Mouse (Mus musculus) lung, postnatal 4 days (tissue): ENCODE measurements at regions not wholly inside any gene's neighbourhood (a gene's known extent, or its start where the extent isn't known, plus 50 kb on each side); places are given as distances from the start of the nearest gene placed in this dataset.
A peak's percentile ranks its signal among the peaks of the same experiment; 100 is the strongest.
"Not testable (repeated sequence)": the region's sequence is repeated elsewhere in the genome, so short reads cannot be mapped to it uniquely, and the experiment has no call there.

Source experiments
- DNase-seq, 2 experiments: peaks; one replicate each; pipeline ENCODE4 v3.0.0; 2021

- DNase-seq = peak; percentile 17 to 32
Measured at GRCm38 (mm10) chr11:24296893-24297624, 219.2 kb downstream of the Bcl11a start.

GRCm38 (mm10) chr11:24297763-24298162, 219.9 kb downstream of the Bcl11a start:
- no peak for DNase-seq

GRCm38 (mm10) chr11:24300351-24300750, 222.5 kb downstream of the Bcl11a start:
- DNase-seq = no peak

- no peak for DNase-seq
Measured at GRCm38 (mm10) chr11:24301201-24301600, 223.3 kb downstream of the Bcl11a start.

- peak in 1 of 2 experiments; percentile 20 for DNase-seq
Measured at GRCm38 (mm10) chr11:24305145-24305553, 227.3 kb downstream of the Bcl11a start.

- peak in 1 of 2 experiments; percentile 12 for DNase-seq
Measured at GRCm38 (mm10) chr11:24305691-24306090, 227.8 kb downstream of the Bcl11a start.

GRCm38 (mm10) chr11:24306101-24306500, 228.2 kb downstream of the Bcl11a start:
- no peak for DNase-seq

GRCm38 (mm10) chr11:24307601-24308252, 229.9 kb downstream of the Bcl11a start:
- no peak for DNase-seq

GRCm38 (mm10) chr11:24308253-24308633, 230.4 kb downstream of the Bcl11a start:
- DNase-seq = no peak

- DNase-seq = no peak
Measured at GRCm38 (mm10) chr11:24314046-24314445, 236.2 kb downstream of the Bcl11a start.

GRCm38 (mm10) chr11:24315582-24315981, 237.7 kb downstream of the Bcl11a start:
- no peak for DNase-seq

- DNase-seq = no peak
Measured at GRCm38 (mm10) chr11:24316198-24316597, 238.3 kb downstream of the Bcl11a start.

- DNase-seq = no peak
Measured at GRCm38 (mm10) chr11:24317989-24318735, 240.3 kb downstream of the Bcl11a start.

GRCm38 (mm10) chr11:24319222-24319621, 241.4 kb downstream of the Bcl11a start:
- DNase-seq = no peak

GRCm38 (mm10) chr11:24322412-24322811, 244.6 kb downstream of the Bcl11a start:
- DNase-seq = not testable (repeated sequence)

GRCm38 (mm10) chr11:24328481-24328880, 250.6 kb downstream of the Bcl11a start:
- DNase-seq = no peak

GRCm38 (mm10) chr11:24330366-24331124, 252.7 kb downstream of the Bcl11a start:
- no peak for DNase-seq

- no peak for DNase-seq
Measured at GRCm38 (mm10) chr11:24332241-24332640, 254.4 kb downstream of the Bcl11a start.

GRCm38 (mm10) chr11:24333111-24333510, 255.3 kb downstream of the Bcl11a start:
- DNase-seq = no peak

GRCm38 (mm10) chr11:24335256-24335655, 257.4 kb downstream of the Bcl11a start:
- DNase-seq = no peak

- no peak for DNase-seq
Measured at GRCm38 (mm10) chr11:24338111-24338510, 260.3 kb downstream of the Bcl11a start.

- no peak for DNase-seq
Measured at GRCm38 (mm10) chr11:24339061-24339460, 261.2 kb downstream of the Bcl11a start.

- no peak for DNase-seq
Measured at GRCm38 (mm10) chr11:24340677-24341076, 262.8 kb downstream of the Bcl11a start.
